Mouse (Mus musculus) bone marrow macrophage, adult 2 months (primary cell): ENCODE measurements around the gene Ern1.

ENCODE experiments used
- CTCF ChIP-seq: IDR thresholded peaks from 2 replicates; pipeline ENCODE4 v1.5.1; 2012; ENCODE audit warnings: low read depth, mild to moderate bottlenecking, low read length, moderate library complexity
- POLR2A ChIP-seq: IDR thresholded peaks from 2 replicates; pipeline ENCODE4 v1.6.1; 2012; ENCODE audit warnings: mild to moderate bottlenecking, low read depth, low read length, borderline replicate concordance

DNA sequence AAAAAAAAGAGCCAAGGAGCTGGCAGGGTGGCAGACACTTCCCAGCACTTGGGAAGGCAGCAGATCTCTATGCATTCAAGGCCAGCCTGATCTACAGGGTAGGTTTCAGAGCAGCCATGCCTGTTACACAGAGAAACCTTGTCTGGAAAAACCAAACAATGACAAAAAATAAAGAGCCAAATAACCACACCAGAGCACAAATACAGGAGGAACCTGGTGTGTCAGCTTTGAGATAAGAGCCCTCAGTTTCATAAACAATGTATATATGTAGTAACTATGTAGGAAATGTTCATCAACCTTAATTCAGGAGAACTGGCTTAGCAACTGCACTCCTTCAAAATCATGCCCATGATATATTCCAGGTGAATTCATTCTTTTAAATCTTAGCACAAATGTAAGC is 16.5 kb upstream of the Ern1 start:
- TF ChIP-seq POLR2A: no peak
- no peak for TF ChIP-seq CTCF
